Mouse (Mus musculus) cerebellum, adult (tissue): ENCODE results near the gene Glrx2.
A peak's percentile ranks its signal among the peaks of the same experiment; 100 is the strongest.

Experiments
- ATAC-seq: cut with Nextera tagmentation; 2 replicates; pipeline ENCODE4 v1.9.2; 2017; ENCODE audit warnings: mild to moderate bottlenecking, moderate library complexity, mixed read lengths; ENCODE audit not compliant: insufficient number of reproducible peaks, low FRiP score, low TSS enrichment

Glrx2 gene

GRCm38 (mm10) chr1:143741331-143741730 lies 25.2 kb downstream of the Glrx2 start:
- no peak for ATAC-seq

DNA sequence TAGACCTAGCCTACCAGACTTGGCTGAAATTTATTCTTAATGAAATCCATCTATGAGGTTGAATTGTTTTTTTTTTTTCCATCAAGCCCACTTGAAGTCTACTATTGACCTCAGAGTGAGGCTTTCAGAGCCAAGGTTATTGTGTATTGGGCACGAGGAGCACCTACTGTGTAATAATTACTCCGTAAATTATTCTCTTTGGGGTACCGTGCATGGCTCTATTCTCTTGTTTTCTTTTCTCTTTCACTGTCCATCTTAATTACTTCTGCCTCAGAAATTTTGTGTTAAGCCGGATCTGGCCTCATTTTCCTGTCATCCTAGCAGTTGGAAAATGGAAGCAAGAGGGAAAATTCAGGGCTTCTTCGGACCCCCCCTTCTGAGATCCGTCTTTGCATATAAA lies 26.0 kb downstream of the Glrx2 start:
- no peak for ATAC-seq

DNA sequence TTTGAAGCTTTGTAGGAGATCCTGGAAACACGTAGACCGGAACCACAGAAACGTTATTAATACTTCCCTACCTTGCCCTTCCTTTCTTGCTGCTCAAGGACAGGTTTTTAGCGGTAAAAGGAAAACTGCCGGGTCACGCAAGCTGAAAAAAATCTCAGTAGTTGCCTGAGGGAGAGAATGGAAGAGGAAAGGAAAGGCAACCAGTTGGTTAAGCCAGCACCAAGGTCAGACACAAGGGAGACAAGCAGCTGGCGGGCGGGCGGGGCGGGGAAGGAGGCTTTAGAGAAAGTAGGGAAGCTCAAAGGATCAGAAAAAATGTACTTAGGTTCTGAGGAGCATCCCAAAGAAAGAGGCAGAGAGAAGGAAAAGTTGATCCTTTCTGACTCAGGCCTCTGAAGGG lies 29.7 kb downstream of the Glrx2 start:
- ATAC-seq: no peak

- no peak for ATAC-seq
Measured at GRCm38 (mm10) chr1:143762159-143762558, 46.0 kb downstream of the Glrx2 start.

GRCm38 (mm10) chr1:143764443-143764842 lies 48.3 kb downstream of the Glrx2 start:
- ATAC-seq: no peak

DNA sequence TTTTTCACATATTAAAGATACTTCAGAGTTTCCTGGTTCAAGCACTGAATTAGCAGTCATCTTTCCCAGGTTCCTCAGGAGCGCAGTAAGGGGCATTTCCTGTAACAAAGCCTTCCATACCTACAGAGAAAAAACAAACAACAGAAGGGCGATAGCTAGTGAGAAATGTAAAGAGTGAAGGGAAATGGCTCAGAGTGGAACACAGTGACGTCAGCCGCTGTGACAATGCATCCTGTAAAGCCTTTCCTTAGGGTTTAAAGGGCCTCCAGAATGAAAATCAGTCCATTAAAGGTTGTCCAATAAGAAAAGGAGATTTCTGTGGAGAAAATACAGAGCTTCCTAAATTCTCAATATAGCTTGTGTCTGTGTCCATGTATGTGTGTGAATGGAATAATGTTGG lies 49.7 kb downstream of the Glrx2 start:
- no peak for ATAC-seq

- ATAC-seq: no peak
Measured at GRCm38 (mm10) chr1:143766238-143766637, 50.1 kb downstream of the Glrx2 start.

DNA sequence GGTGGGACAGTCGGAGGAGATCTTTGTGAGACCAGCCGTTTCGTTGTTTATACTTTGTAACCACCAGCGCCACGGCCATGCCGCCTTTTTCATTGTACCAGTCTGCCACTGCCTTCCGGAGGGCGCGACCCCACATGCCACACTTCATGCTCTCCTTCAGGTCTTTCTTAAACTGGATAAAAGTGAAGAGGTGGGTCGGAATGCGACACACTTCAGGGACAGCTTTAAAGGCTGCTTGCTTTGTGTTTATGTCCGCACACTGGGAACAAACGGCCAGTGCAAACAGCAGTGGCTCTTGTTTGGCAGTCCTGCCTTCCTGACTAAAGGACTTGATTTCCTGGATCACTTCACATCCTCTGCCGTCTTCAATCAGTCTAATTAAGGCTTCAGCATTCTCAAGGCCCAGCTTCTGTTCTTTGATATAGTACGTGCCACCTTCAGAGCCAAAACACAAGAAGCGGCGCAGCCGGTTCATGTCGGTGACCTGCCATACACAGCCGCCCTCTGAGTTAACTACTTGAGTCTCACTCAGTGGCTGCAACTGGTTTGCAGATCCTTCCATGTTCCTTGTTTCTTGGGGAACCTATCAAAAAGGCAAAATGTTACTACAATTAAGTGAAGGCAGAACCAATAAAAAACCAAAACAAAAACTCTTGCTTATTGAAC lies 54.4 kb downstream of the Glrx2 start:
- ATAC-seq: no peak

DNA sequence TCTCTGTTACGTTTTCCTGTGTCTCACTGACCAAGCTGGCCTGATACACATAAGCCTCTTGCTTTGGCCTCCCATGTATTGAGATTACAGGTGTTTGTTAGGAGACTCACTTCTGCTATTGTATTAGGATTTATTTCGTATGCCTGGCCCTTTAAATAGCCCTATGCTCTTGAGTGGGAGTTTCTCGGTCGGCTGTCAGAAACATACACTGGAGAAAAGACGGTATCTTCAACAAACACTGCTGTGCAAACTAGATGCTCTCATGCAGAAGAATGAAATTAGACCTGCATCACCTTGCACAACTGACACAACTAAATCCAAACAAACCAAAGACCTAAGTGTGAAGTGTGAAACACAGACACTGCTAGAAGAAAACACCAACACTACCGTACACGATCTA lies 56.9 kb downstream of the Glrx2 start:
- ATAC-seq: no peak

GRCm38 (mm10) chr1:143773909-143774308 lies 57.8 kb downstream of the Glrx2 start:
- no peak for ATAC-seq

- ATAC-seq: peak; percentile 92
Measured at GRCm38 (mm10) chr1:143776446-143777411, 60.6 kb downstream of the Glrx2 start, which contains the start of the genes Trove2 and Uchl5. Gene Trove2, minus strand, starts transcription at chr1:143777068. Gene Uchl5, plus strand, starts transcription at chr1:143777272.

- peak; percentile 45 for ATAC-seq
Measured at GRCm38 (mm10) chr1:143777558-143778218, 61.5 kb downstream of the Glrx2 start.

DNA sequence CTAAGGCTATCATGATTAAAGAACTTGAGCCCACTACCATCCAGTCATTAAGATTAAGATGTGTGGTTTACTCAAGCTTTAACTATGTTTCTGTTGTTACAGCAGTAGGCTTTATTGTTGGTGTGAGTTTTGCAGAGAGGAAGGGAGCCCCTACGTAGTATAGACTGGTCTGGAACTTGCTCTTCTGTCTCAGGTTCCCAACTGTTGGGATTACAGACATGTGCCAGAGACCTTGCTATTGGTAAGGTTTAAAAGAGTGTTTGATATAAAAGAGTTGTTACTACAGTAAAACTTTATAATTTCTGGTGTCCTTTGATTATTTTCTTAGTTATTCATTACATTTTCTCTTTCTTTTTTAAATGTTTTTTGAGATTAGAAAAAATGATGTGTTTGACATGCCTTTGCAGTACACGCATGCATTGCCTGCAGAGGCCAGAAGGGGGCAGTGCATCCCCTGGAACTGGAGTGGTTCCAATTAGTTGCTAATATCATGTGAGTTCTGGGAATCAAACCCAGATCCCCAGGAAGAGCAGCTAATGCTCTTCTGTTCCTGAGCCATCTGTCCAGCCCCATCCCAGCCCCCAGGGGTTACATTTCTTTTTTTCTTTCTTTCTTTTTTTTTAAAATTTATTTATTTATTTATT lies 72.6 kb downstream of the Glrx2 start:
- ATAC-seq: no peak
